Mouse (Mus musculus): ENCODE measurements around the gene Nosip. TPM values are rescaled to one million over a fixed set of nuclear protein-coding genes. Genes with fewer than 3 reads are reported as not detected.

Nosip gene
- total and polyA plus RNA-seq, 3 experiments: 72.4 to 86.8 (median 81.4) TPM

DNA sequence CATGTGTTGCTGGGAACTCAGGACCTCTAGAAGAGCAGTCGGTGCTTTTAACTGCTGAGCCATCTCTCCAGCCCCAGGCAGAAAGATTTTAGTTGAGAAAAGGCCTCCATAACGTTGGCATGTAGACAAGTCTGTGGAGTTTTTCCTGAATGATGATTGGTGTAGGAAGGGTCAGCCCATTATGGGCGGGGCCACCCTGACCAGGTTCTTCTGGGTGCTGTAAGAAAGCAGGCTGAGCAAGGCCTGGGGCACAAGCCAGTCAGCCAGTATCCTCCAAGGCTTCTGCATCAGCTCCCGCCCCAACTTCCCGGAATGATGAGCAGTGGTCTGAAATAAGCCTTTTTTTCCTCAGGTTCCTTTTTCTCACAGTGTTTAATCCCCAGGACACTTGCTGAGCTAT lies 18.8 kb downstream of the Nosip start:
- H3K27ac ChIP-seq (ENCODE audit: insufficient read depth, low read depth): no peak overlapping the region
- dilution Hi-C loops (cut with MboI; ENCODE audit: extremely low pct_ligation_motif_present, extremely low pct_unique_long_range_greater_than_20kb, low sequenced_read_pairs): no loop called here

DNA sequence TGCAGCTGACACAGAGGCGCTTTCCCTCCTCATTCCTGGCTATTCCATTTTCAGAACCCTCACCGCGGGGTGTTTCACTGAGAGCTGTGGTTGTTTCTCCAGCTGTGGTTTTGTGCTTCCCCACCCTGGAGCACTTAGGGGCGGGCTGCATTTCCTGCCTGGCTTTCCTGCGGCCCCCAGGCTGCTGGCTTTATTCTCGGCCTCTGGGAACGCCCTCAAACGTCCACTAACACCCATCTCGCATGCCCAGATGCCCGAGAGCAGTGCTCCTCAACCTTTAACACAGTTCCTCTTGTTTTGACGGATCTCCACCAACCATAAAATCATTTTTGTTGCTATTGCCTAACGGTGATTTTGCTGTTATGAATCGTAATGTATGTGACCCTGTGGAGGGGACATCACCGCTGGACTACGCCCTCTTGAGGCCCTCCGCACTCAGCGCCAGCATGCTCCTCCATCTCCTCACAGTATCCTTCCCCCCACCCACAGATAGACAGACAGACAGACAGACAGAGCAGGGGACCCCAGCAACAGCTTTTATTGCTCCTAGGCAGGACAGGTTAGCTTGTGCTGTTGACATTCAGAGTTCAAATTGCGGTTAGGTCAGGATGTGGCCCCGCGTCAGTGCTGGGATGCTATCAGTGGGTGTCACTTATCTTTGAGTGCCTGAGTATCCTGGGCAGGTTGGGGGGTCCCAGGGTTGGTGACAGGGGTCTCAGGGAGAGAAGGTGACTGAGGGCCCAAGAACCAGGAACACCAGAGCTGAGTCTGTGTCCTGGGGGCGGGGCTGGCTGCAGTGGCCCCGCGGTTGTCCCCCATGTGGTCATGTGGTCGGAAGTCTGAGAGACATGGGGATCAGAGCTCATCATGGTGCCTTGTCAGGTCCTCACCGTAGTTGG lies 20.4 kb downstream of the Nosip start:
- in situ Hi-C loops (cut with MboI; ENCODE audit: low pct_ligation_motif_present, low pct_unique_long_range_greater_than_20kb, low sequenced_read_pairs) (loop anchor here (5.0 kb wide), 1 partner anchor 45 kb away; the partner anchor contains the start of gene Rpl13a), dilution Hi-C loops (cut with MboI; ENCODE audit: extremely low pct_ligation_motif_present, extremely low pct_unique_long_range_greater_than_20kb, low sequenced_read_pairs) (no loop called here)
- H3K4me3 ChIP-seq (replicated peaks in 1 of 3; ENCODE audit: low read depth in 2 of 3, low read length in 2 of 3, poor library complexity in 1 of 3): peak overlapping the region in 2 of 3 experiments; percentile 32 to 45
- 0 out of 4 replicates have a peak, but pooled peaks cover 2 to 6% of the 10 kb centered on the region in 2 experiments for H3K4me1 ChIP-seq (ENCODE audit: control insufficient read depth in 1 of 2, insufficient read depth in 2 of 2)
- peaks cover 4% of the 10 kb centered on the region for H3K9me3 ChIP-seq (replicated peaks; ENCODE audit: low read length)
- H3K9ac ChIP-seq (ENCODE audit: insufficient read depth, low read depth): peak overlapping the region; percentile 21; the same call in 1 of the 2 replicates
- peaks cover 3 to 10% of the 10 kb centered on the region in 2 experiments for H3K36me3 ChIP-seq (replicated peaks in 1 of 2; ENCODE audit: control insufficient read depth in 1 of 2, insufficient read depth in 1 of 2, low read length in 1 of 2)
- H3K27me3 ChIP-seq (replicated peaks): no peaks in the 10 kb centered on the region
- no peaks in the 10 kb centered on the region for H3K79me2 ChIP-seq (replicated peaks; ENCODE audit: control insufficient read depth, extremely low read depth, insufficient read depth, poor library complexity, severe bottlenecking)
- H3K27ac ChIP-seq (ENCODE audit: insufficient read depth, low read depth): no peak overlapping the region
- DNase-seq (ENCODE audit: extremely low read depth): no peak
- H3K4me2 ChIP-seq (ENCODE audit: insufficient read depth, low read depth, poor library complexity, severe bottlenecking): peak overlapping the region; percentile 62
- TF ChIP-seq GABPA (IDR thresholded peaks at IDR 0.05; ENCODE audit: insufficient replicate concordance, low read depth, low read length): no peak
- TF ChIP-seq HCFC1 (IDR thresholded peaks at IDR 0.05; ENCODE audit: low read depth, low read length): no peak
- no peak for TF ChIP-seq PAX5 (IDR thresholded peaks at IDR 0.05; ENCODE audit: low read length)
- no peak for TF ChIP-seq MYC (IDR thresholded peaks at IDR 0.05; ENCODE audit: low read depth, low read length)
- TF ChIP-seq IRF4 (IDR thresholded peaks at IDR 0.05; ENCODE audit: low read depth, low read length): no peak
- TF ChIP-seq ZKSCAN1 (IDR thresholded peaks at IDR 0.05; ENCODE audit: borderline replicate concordance, low read depth, low read length): no peak
- TF ChIP-seq BHLHE40 (IDR thresholded peaks at IDR 0.05; ENCODE audit: low read depth, low read length): no peak
- TF ChIP-seq MXI1 (IDR thresholded peaks at IDR 0.05; ENCODE audit: low read depth, low read length): 0 out of 2 replicates have a peak, but pooled peaks have one; percentile 42
- TF ChIP-seq TCF12 (IDR thresholded peaks at IDR 0.05; ENCODE audit: low read depth, low read length): peak; percentile 10; the same call in 1 of the 2 replicates
- TF ChIP-seq JUN (IDR thresholded peaks at IDR 0.05; ENCODE audit: insufficient read depth, low read depth, low read length): no peak
- TF ChIP-seq ZMIZ1 (IDR thresholded peaks at IDR 0.05; ENCODE audit: low read depth, low read length): no peak
- no peak; the same call in 1 of the 2 replicates for TF ChIP-seq POLR2A (IDR thresholded peaks at IDR 0.05; ENCODE audit: low read depth, low read length)
- TF ChIP-seq CTCF (conservative IDR thresholded peaks at IDR 0.05 in 1 of 2, IDR thresholded peaks at IDR 0.05 in 1 of 2; ENCODE audit: low read depth in 2 of 2, low read length in 2 of 2): peak in 1 of 2 experiments; percentile 25; a peak in 2 of 4 replicates
- no peak for TF ChIP-seq MAFK (IDR thresholded peaks at IDR 0.05; ENCODE audit: insufficient replicate concordance, low read length)
- TF ChIP-seq EP300 (IDR thresholded peaks at IDR 0.05; ENCODE audit: low read length): no peak
- peak; percentile 21; the same call in 1 of the 2 replicates for TF ChIP-seq USF2 (conservative IDR thresholded peaks at IDR 0.05; ENCODE audit: low read depth, low read length)
- no peak for TF ChIP-seq RCOR1 (conservative IDR thresholded peaks at IDR 0.05; ENCODE audit: low read depth, low read length)
- no peak for TF ChIP-seq TBP (conservative IDR thresholded peaks at IDR 0.05; ENCODE audit: low read depth, low read length)
- TF ChIP-seq JUND (conservative IDR thresholded peaks at IDR 0.05; ENCODE audit: low read depth, low read length): no peak
- peak; percentile 71 for TF ChIP-seq USF1 (IDR thresholded peaks at IDR 0.05; ENCODE audit: low read depth, low read length)
- no peak for TF ChIP-seq NRF1 (IDR thresholded peaks at IDR 0.05; ENCODE audit: low read depth, low read length)
- no peak for TF ChIP-seq RAD21 (IDR thresholded peaks at IDR 0.05; ENCODE audit: low read depth, low read length)
- TF ChIP-seq E2F4 (IDR thresholded peaks at IDR 0.05; ENCODE audit: insufficient replicate concordance, low read depth, low read length): no peak
- TF ChIP-seq UBTF (IDR thresholded peaks at IDR 0.05; ENCODE audit: low read depth, low read length): no peak
- TF ChIP-seq MAX (IDR thresholded peaks at IDR 0.05; ENCODE audit: low read length): no peak
- no peak for TF ChIP-seq ZC3H11A (IDR thresholded peaks at IDR 0.05; ENCODE audit: low read depth, low read length)
- peak; percentile 65; the same call in 1 of the 2 replicates for TF ChIP-seq SIN3A (IDR thresholded peaks at IDR 0.05; ENCODE audit: low read length)
- TF ChIP-seq ELF1 (IDR thresholded peaks at IDR 0.05; ENCODE audit: low read depth, low read length): peak; percentile 64; the same call in 1 of the 2 replicates
- TF ChIP-seq SMC3 (IDR thresholded peaks at IDR 0.05; ENCODE audit: low read depth, low read length): no peak

More for the DNA sequence above, 18.8 kb downstream of the Nosip start:
- Histone ChIP-seq H3K4me3 (replicated peaks in 1 of 3; ENCODE audit: low read depth in 2 of 3, low read length in 2 of 3, poor library complexity in 1 of 3) (no peak overlapping the region), H3K79me2 (replicated peaks; ENCODE audit: control insufficient read depth, extremely low read depth, insufficient read depth, poor library complexity, severe bottlenecking) (no peaks in the 10 kb centered on the region), H3K27me3 (replicated peaks) (no peaks in the 10 kb centered on the region), H3K4me1 (ENCODE audit: control insufficient read depth in 1 of 2, insufficient read depth in 2 of 2) (0 out of 4 replicates have a peak, but pooled peaks cover 2 to 6% of the 10 kb centered on the region in 2 experiments), H3K36me3 (replicated peaks in 1 of 2; ENCODE audit: control insufficient read depth in 1 of 2, insufficient read depth in 1 of 2, low read length in 1 of 2) (peaks cover 19 to 26% of the 10 kb centered on the region in 2 experiments), H3K4me2 (ENCODE audit: insufficient read depth, low read depth, poor library complexity, severe bottlenecking) (no peak overlapping the region), H3K9ac (ENCODE audit: insufficient read depth, low read depth) (no peak overlapping the region), H3K9me3 (replicated peaks; ENCODE audit: low read length) (peaks cover 2% of the 10 kb centered on the region)
- TF ChIP-seq ETS1 (conservative IDR thresholded peaks at IDR 0.05; ENCODE audit: low read depth, low read length) (no peak), ZNF384 (IDR thresholded peaks at IDR 0.05; ENCODE audit: low read depth, low read length) (no peak), PAX5 (IDR thresholded peaks at IDR 0.05; ENCODE audit: low read length) (no peak), ZC3H11A (IDR thresholded peaks at IDR 0.05; ENCODE audit: low read depth, low read length) (no peak), HCFC1 (IDR thresholded peaks at IDR 0.05; ENCODE audit: low read depth, low read length) (no peak)
- in situ Hi-C loops (cut with MboI; ENCODE audit: low pct_ligation_motif_present, low pct_unique_long_range_greater_than_20kb, low sequenced_read_pairs): loop anchor here (5.0 kb wide), 1 partner anchor 46 kb away; the partner anchor contains the start of gene Rpl13a
- DNase-seq (ENCODE audit: extremely low read depth): no peak

Data from CH12.LX (cell line).